Mouse (Mus musculus) kidney, postnatal 36 days (tissue): Measurements from ENCODE around the gene Fam171a2.
A peak's percentile ranks its signal among the peaks of the same experiment; 100 is the strongest.
"Not testable (repeated sequence)": the region's sequence is repeated elsewhere in the genome, so short reads cannot be mapped to it uniquely, and the experiment has no call there.

Experiments
- DNase-seq, 2 experiments: peaks; one replicate each; pipeline ENCODE4 v3.0.0; 2021 to 2022; ENCODE audit warnings: mixed read lengths in 2 of 2

Fam171a2 gene

DNA sequence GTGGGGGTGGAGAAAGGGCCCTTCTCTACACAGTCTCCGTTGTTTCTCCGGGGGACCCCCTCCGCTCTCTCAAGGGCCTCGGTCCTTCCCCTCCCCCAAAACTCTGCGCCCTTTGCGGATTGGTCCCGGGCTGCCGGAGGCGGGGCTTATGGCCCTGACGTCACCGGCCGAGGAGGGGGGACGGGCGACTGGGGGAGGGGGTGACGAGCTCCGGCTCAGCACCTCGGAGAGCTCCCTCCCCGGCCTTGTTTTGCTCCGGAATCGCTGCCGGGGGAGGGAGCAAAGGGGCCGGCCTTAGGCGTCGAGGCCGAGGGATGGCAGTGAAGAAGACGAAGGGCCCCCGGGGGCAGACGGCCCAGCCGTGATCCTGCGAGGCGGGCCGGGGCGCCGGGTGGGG lies 54.2 kb downstream of the Fam171a2 start, which contains the start of gene Rundc3a:
Gene Rundc3a (plus strand): TSS at position 166 of the 397 bp plus-strand sequence.
- DNase-seq: peak; percentile 76 to 90

DNA sequence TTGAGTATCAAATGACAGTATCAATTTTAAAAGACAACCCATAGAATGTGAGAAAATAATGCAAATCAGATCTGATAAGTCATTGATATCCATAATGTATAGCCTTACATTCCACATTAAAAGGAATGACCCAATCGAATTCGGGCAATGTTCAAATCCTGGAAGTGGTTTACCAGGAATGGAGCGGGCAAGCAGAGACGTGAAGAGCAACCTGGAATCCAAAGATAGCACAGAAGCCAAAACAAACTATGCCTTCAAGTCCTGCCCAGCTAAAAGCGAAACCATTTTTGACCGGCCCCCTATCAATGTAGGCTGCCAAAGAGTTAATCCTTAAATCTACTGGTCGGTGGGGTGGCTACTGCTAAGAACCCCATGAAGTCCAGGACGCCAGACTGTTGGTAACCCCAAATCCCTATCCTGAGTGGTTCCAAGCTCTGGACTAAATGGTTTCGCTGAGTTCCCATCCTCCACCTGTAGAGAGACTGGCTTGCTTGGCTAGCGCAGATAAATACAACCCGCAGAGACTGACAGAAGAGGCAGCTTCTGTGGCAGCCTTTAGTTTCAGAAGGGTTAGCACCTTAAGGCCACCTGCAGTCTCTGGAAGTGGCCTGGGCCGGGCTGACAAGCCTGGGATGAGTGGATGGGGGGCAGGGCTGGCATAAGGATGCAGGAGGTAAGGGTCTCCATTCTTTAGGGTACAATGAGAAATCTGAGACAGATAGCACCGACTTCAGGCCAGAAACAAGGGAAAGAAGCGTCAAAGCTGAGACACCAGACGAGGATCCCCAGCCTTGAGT lies 54.8 kb downstream of the Fam171a2 start:
- no peak for DNase-seq

DNA sequence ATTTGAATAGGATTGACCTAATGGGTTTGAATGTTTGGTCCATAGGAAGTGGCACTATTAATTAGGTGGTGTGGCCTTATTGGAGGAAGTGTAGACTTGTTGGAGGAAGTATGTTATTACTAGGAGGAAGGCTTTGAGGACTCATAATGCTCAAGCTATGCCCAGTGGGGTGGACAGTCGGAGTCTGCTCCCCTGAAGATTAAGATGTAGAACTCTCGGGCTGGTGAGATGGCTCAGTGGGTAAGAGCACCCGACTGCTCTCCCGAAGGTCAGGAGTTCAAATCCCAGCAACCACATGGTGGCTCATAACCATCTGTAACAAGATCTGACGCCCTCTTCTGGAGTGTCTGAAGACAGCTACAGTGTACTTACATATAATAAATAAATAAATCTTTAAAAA lies 58.0 kb downstream of the Fam171a2 start:
- DNase-seq: not testable (repeated sequence)
